Mouse (Mus musculus): ENCODE measurements at regions not wholly inside any gene's neighbourhood (a gene's known extent, or its start where the extent isn't known, plus 50 kb on each side); places are given as distances from the start of the nearest gene placed in this dataset.

DNA sequence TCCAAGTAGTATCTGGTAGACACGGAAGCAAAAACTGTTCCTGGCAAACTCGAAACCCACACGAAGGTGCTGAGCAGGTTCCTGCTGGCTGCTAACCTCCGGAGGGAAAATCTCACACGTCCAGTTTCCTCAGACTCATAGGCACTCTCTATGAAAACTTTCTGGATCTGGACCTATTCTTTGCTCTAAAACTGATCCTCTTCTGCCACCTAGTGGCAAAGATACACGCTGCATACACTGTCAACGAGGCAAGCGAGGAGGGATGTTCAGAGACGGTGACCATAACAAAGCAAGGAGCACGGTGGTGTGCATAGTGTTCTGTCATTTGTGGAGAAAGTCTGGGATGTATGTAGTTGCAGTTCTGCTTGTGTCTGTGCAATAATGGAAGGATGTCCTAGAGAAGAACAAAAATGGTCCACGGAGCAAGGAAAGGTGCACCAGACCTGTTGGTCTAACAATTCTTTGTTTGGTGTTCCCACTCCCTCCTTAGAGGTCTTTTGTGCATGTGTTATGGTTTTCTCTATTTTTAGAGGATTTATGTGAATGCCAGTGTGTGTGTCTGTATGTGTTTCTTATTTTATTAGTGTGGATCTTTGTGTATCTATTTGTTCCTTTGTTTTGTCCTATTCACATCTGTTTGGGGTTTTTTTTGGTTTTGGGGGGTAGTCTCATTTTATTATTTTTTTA lies 57.0 kb upstream of the Siglech start:
- Histone ChIP-seq H3K9ac (replicated peaks; ENCODE audit: low read depth, low read length) (0 out of 2 replicates have a peak overlapping the region, but pooled peaks have one; percentile 1), H3K27ac (ENCODE audit: low read length) (no peak overlapping the region), H3K27me3 (replicated peaks; ENCODE audit: control insufficient read depth, insufficient read depth, low read length) (no peaks in the 10 kb centered on the region), H3K4me3 (replicated peaks; ENCODE audit: low read length) (peak overlapping the region; percentile 5; the same call in 1 of the 2 replicates), H3K9me3 (ENCODE audit: control insufficient read depth, low read length) (no peaks in the 10 kb centered on the region), H3K4me1 (replicated peaks; ENCODE audit: control insufficient read depth, insufficient read depth, low read length) (no peaks in the 10 kb centered on the region), H3K4me2 (ENCODE audit: low read length) (peak overlapping the region; percentile 20; the same call in 1 of the 2 replicates), H3K36me3 (ENCODE audit: control insufficient read depth, insufficient read depth) (no peaks in the 10 kb centered on the region)
- ATAC-seq = peak; percentile 100
- WGBS = 6% methylated on average over 11 of the region's 11 CpGs
